Mouse (Mus musculus) 3T3-L1 (cell line): ENCODE measurements around the gene Pla1a.
"Not testable (repeated sequence)": the region's sequence is repeated elsewhere in the genome, so short reads cannot be mapped to it uniquely, and the experiment has no call there.

ENCODE experiments used
- DNase-seq: peaks from one replicate; pipeline ENCODE4 v3.0.0-alpha.2; 2015; ENCODE audit warnings: low read depth, low spot score

Gene Pla1a

GRCm38 (mm10) chr16:38458600-38459280, 25.8 kb upstream of the Pla1a start:
- peak; percentile 44 for DNase-seq

- DNase-seq, result no peak
Observed at GRCm38 (mm10) chr16:38456812-38457567, 24.0 kb upstream of the Pla1a start.

- no peak for DNase-seq
Observed at GRCm38 (mm10) chr16:38455511-38456418, 22.8 kb upstream of the Pla1a start, which contains the start of gene Cd80. Cd80 (plus strand) TSS chr16:38455561.

- no peak for DNase-seq
Observed at GRCm38 (mm10) chr16:38454533-38455254, 21.7 kb upstream of the Pla1a start.

GRCm38 (mm10) chr16:38453952-38454351, 21.0 kb upstream of the Pla1a start:
- no peak for DNase-seq

- DNase-seq, result no peak
Observed at GRCm38 (mm10) chr16:38453203-38453553, 20.2 kb upstream of the Pla1a start.

GRCm38 (mm10) chr16:38452442-38453202, 19.7 kb upstream of the Pla1a start, which contains the start of gene Adprh:
Adprh (minus strand) TSS chr16:38452703.
- DNase-seq, result peak; percentile 91

GRCm38 (mm10) chr16:38451421-38452205, 18.7 kb upstream of the Pla1a start:
- peak; percentile 70 for DNase-seq

GRCm38 (mm10) chr16:38450707-38451106, 17.8 kb upstream of the Pla1a start:
- no peak for DNase-seq

- DNase-seq, result no peak
Observed at GRCm38 (mm10) chr16:38448458-38448857, 15.5 kb upstream of the Pla1a start.

- no peak for DNase-seq
Observed at GRCm38 (mm10) chr16:38447366-38447765, 14.4 kb upstream of the Pla1a start.

- DNase-seq, result not testable (repeated sequence)
Observed at GRCm38 (mm10) chr16:38446141-38446540, 13.2 kb upstream of the Pla1a start.

GRCm38 (mm10) chr16:38445576-38445975, 12.6 kb upstream of the Pla1a start:
- DNase-seq, result no peak

GRCm38 (mm10) chr16:38445046-38445445, 12.1 kb upstream of the Pla1a start:
- no peak for DNase-seq

GRCm38 (mm10) chr16:38443721-38444464, 10.9 kb upstream of the Pla1a start:
- DNase-seq, result peak; percentile 78

- no peak for DNase-seq
Observed at GRCm38 (mm10) chr16:38442216-38442615, 9.3 kb upstream of the Pla1a start.

GRCm38 (mm10) chr16:38441611-38442010, 8.7 kb upstream of the Pla1a start:
- no peak for DNase-seq

- DNase-seq, result no peak
Observed at GRCm38 (mm10) chr16:38440403-38440802, 7.5 kb upstream of the Pla1a start.

- DNase-seq, result no peak
Observed at GRCm38 (mm10) chr16:38439190-38439589, 6.2 kb upstream of the Pla1a start.
